Mouse (Mus musculus): ENCODE measurements around the gene Pelp1.
A peak's percentile ranks its signal among the peaks of the same experiment; 100 is the strongest.

Pelp1 gene

GRCm38 (mm10) chr11:70409594-70410296 lies at the start of gene Pelp1:
TSS of gene Pelp1 (minus strand) at chr11:70410031.
- DNase-seq (ENCODE audit: low read depth, low spot score), result peak; percentile 91

GRCm38 (mm10) chr11:70458688-70459600 lies 49.1 kb upstream of the Pelp1 start, which contains the start of gene Zmynd15:
TSS of gene Zmynd15 (plus strand) at chr11:70459433.
- no peak for DNase-seq (ENCODE audit: low read depth, low spot score)

- peak; percentile 36 for DNase-seq (ENCODE audit: low read depth, low spot score)
These were observed 43.6 kb upstream of the Pelp1 start for GRCm38 (mm10) chr11:70453261-70454044.

- DNase-seq (ENCODE audit: low read depth, low spot score), result peak; percentile 97
These were observed 42.1 kb upstream of the Pelp1 start, which contains the start of gene Med11 for GRCm38 (mm10) chr11:70451797-70452498. TSS of gene Med11 (plus strand) at chr11:70451919.

GRCm38 (mm10) chr11:70450926-70451325 lies 41.1 kb upstream of the Pelp1 start:
- no peak for DNase-seq (ENCODE audit: low read depth, low spot score)

GRCm38 (mm10) chr11:70447373-70447772 lies 37.5 kb upstream of the Pelp1 start:
- DNase-seq (ENCODE audit: low read depth, low spot score), result peak; percentile 39

- no peak for DNase-seq (ENCODE audit: low read depth, low spot score)
These were observed 36.9 kb upstream of the Pelp1 start for GRCm38 (mm10) chr11:70446756-70447155.

GRCm38 (mm10) chr11:70444667-70445066 lies 34.8 kb upstream of the Pelp1 start:
- DNase-seq (ENCODE audit: low read depth, low spot score), result no peak

GRCm38 (mm10) chr11:70443964-70444363 lies 34.1 kb upstream of the Pelp1 start:
- no peak for DNase-seq (ENCODE audit: low read depth, low spot score)

GRCm38 (mm10) chr11:70441882-70442281 lies 32.1 kb upstream of the Pelp1 start:
- no peak for DNase-seq (ENCODE audit: low read depth, low spot score)

GRCm38 (mm10) chr11:70440637-70441036 lies 30.8 kb upstream of the Pelp1 start:
- no peak for DNase-seq (ENCODE audit: low read depth, low spot score)

GRCm38 (mm10) chr11:70438728-70439374 lies 29.0 kb upstream of the Pelp1 start:
- no peak for DNase-seq (ENCODE audit: low read depth, low spot score)

- peak; percentile 46 for DNase-seq (ENCODE audit: low read depth, low spot score)
These were observed 27.6 kb upstream of the Pelp1 start for GRCm38 (mm10) chr11:70437426-70437825.

GRCm38 (mm10) chr11:70435476-70435875 lies 25.6 kb upstream of the Pelp1 start:
- peak; percentile 73 for DNase-seq (ENCODE audit: low read depth, low spot score)

GRCm38 (mm10) chr11:70433951-70434350 lies 24.1 kb upstream of the Pelp1 start:
- DNase-seq (ENCODE audit: low read depth, low spot score), result peak; percentile 52

GRCm38 (mm10) chr11:70433569-70433943 lies 23.7 kb upstream of the Pelp1 start:
- DNase-seq (ENCODE audit: low read depth, low spot score), result peak; percentile 57

GRCm38 (mm10) chr11:70432895-70433568 lies 23.2 kb upstream of the Pelp1 start:
- DNase-seq (ENCODE audit: low read depth, low spot score), result no peak

- peak; percentile 98 for DNase-seq (ENCODE audit: low read depth, low spot score)
These were observed 22.4 kb upstream of the Pelp1 start, which contains the start of gene Arrb2 for GRCm38 (mm10) chr11:70432048-70432894. TSS of gene Arrb2 (plus strand) at chr11:70432635.

GRCm38 (mm10) chr11:70431574-70431973 lies 21.7 kb upstream of the Pelp1 start:
- no peak for DNase-seq (ENCODE audit: low read depth, low spot score)

Data from CD4-positive helper T cell, adult 2 months (primary cell).